Mouse (Mus musculus) kidney, postnatal 14 days (tissue): ENCODE measurements around the gene Cysltr2.

Experiments used
- DNase-seq: peaks from one replicate; pipeline ENCODE4 v3.0.0; 2022; ENCODE audit warnings: mixed read lengths

Cysltr2 gene

DNA sequence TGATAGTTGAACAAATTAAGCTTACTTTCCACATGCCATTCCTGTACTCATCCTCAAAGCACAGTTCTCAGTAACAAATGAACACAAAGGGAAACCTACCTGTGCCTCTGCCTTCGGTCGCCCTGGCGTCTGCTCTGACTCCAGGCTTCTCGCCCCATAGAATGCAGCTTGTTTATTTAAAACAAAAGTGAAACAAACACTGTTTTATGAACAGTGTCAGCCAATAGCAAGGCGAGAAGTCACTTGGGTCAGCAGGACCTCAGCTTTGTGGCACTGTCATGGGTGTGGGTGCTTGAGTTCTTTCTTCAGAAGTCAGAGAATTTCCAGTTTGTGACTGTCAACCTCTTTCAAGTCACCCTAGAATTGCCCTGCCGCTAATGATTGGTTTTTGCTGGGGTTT is at the start of gene Cysltr2:
Gene Cysltr2, minus strand, starts transcription at position 178 of the 400 bp plus-strand sequence.
- no peak for DNase-seq

- DNase-seq: peak; percentile 40
Observed at GRCm38 (mm10) chr14:73094802-73095550, 46.1 kb upstream of the Cysltr2 start.

GRCm38 (mm10) chr14:73092871-73093270 is 44.0 kb upstream of the Cysltr2 start:
- DNase-seq: no peak

GRCm38 (mm10) chr14:73088224-73088623 is 39.3 kb upstream of the Cysltr2 start:
- no peak for DNase-seq

DNA sequence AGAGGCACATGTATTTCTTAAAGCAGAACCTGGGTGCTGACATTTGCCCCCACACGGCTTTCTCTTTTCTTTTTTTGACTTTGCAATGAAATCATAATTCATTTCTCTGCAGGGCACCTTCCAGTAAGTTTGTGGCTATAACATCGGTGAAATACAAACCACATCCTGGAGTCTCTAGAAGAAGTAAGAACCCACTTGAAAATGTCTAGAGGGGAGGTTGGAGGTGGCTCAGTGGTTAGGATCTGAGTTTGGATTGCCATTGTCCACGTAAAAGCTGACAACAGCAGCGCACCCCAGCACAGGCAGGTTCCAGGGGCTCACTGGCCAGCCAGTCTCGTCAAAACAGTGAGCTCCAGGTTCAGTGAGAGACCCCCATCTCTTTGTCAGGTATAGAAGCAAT is 38.8 kb upstream of the Cysltr2 start:
- DNase-seq: no peak

DNA sequence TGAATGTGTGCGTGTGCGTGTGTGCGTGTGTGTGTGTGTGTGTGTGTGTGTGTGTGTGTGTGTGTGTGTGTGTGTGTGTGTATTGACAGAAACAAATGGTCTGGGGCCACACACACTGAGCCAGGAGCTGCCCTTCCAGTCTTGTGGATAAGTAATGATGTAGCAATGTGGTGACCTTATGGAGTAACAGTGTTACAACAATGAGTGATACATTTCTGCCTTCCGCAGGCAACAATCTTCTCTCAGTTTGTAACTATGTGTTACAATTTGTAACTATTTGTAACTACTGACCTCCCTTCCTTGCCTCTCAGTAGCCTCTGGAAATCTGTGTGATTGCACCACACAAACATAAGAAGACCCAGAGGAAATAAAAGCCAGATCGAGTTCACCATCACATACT is 38.3 kb upstream of the Cysltr2 start:
- no peak for DNase-seq

DNA sequence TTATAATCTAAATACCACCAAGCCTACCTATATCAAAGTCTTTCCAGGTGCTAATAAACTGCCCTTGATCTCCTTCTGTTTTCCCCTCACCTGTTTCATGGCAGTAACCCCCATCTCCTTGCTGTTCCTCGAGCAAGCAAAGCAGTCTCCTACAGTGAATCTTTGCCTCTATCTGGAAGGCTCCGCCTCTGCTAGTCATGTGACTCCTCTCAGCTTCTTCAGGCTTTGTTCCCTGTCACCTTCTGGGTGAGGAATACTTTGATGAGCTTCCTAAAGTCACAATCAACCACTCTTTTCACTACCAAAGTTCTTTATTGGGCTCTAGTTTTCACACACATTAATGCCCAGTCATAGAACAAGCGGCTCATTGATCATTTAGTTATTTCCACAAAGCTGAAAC is 37.5 kb upstream of the Cysltr2 start:
- DNase-seq: no peak

DNA sequence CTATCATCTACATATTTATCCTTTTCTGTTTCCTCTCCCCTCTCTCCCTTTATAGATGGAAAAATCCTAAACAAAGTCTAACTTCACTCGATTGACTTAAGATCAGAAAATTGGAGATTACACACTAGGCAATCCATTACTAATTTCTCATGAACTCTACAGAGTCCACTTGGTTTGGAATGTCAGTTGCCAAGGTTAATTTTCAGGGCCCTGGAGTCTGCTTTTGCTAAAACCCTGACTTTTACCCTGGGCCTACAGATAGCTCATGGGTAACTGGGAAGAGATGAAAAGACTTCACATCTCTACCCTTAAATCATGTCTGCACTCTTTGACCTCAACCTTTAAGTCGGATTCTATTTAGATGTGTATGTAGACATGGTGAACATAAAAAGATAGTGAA is 34.6 kb upstream of the Cysltr2 start:
- DNase-seq: no peak

DNA sequence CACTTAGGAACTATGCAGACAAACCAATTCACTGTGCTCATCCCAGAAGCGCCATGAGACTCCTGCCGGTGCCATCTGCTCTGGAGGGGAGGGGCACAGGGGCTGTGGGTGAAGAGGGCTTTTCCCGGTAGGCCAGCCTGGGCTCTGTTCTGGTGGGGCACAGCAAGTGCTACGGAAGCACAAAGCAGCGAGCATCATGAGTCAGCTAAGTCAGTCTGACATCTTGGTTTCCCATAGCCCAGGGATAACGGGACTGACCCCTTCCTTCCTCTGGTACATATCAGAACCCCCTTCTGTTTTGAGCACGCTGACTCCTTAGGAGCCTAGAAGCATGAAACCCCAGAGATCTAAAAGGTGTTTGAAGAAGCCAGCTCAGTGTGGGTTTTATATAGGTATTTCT is 15.5 kb upstream of the Cysltr2 start:
- no peak for DNase-seq

- no peak for DNase-seq
Observed at GRCm38 (mm10) chr14:73058755-73059154, 9.8 kb upstream of the Cysltr2 start.

- DNase-seq: peak; percentile 6
Observed at GRCm38 (mm10) chr14:73057764-73058163, 8.8 kb upstream of the Cysltr2 start.

DNA sequence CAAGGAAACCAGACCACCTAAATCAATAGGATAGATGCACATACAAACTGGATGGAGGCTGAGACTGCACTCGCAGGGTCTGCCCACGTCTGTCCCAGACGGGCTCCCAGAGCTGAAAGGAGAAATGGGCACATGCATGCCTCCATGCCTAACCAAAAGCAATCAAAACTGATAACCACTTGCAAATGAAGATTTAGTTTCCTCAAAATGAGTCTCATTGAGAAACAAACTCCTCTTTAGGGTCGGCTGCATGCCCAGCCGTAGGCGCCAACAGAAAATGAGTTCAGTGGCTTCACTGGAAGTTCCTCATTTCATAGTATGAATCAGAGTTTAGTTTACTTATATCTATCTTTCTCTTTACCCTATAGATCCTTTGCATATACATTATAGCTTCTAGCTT is 7.9 kb upstream of the Cysltr2 start:
- no peak for DNase-seq

- DNase-seq: no peak
Observed at GRCm38 (mm10) chr14:73045199-73045928, 3.5 kb downstream of the Cysltr2 start.

GRCm38 (mm10) chr14:73041689-73042088 is 7.2 kb downstream of the Cysltr2 start:
- no peak for DNase-seq

GRCm38 (mm10) chr14:73033290-73033689 is 15.6 kb downstream of the Cysltr2 start:
- no peak for DNase-seq

DNA sequence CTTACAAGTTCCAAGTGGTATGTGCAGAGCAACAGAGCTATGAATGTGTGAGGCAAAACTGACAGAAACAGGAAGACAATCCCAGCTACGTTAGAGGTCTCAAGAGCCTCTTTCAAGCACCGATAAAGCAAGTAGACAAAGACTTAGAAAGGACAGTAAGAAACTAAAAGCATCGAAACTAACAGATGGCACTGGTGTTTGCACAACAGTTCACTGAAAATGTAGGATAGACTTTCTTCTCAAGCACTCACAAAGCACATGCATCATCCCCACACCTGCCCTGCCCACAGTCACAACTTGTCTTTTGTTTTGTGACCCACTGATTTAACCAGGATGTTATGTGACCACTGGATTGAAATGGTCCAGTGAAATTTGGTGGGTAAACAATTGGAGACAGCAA is 17.7 kb downstream of the Cysltr2 start:
- no peak for DNase-seq

GRCm38 (mm10) chr14:73017272-73017671 is 31.6 kb downstream of the Cysltr2 start:
- peak; percentile 28 for DNase-seq

DNA sequence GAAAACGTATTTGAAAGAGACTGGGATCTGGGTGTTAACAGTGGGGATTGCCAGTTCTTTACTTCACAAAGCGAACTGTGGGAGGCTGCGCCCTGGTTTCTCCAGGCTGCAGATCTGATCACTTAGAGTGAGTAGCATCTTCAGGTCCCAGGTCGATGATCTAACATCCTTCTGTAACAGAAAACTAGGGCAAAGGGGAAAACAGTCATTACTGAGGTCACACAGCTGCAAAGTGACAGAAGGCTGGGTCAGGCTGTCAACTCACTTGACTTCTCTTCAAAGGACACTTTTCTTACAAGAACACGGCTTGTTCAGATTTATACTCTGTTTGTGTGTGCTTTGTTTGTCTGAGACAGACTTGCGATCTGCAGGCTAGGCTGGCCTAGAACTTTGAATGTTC is 33.5 kb downstream of the Cysltr2 start:
- DNase-seq: no peak

- no peak for DNase-seq
Observed at GRCm38 (mm10) chr14:73013723-73014544, 35.0 kb downstream of the Cysltr2 start.

- no peak for DNase-seq
Observed at GRCm38 (mm10) chr14:73001814-73002213, 47.1 kb downstream of the Cysltr2 start.

DNA sequence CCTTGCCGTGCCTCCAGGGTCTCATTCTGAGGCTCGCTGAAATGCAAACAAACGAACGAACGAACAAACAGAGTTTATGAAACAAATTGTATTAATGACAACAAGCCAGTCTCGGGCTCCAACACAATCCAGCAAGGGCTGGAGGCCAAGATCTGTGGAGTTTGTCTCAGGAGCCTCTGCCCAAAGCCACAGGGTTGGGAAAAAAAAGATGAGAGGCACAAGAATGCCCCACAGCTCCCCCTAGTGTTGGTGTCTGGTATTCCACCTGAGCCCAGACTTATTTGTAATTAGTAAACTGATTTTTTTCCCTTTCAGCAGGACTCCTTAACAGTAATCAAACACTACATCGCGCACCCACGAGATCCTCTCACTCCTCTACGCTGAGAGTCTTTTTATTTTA is 48.6 kb downstream of the Cysltr2 start:
- DNase-seq: peak; percentile 71

- no peak for DNase-seq
Observed at GRCm38 (mm10) chr14:72998111-72998510, 50.8 kb downstream of the Cysltr2 start.

GRCm38 (mm10) chr14:72986044-72986443 is 62.9 kb downstream of the Cysltr2 start:
- no peak for DNase-seq

DNA sequence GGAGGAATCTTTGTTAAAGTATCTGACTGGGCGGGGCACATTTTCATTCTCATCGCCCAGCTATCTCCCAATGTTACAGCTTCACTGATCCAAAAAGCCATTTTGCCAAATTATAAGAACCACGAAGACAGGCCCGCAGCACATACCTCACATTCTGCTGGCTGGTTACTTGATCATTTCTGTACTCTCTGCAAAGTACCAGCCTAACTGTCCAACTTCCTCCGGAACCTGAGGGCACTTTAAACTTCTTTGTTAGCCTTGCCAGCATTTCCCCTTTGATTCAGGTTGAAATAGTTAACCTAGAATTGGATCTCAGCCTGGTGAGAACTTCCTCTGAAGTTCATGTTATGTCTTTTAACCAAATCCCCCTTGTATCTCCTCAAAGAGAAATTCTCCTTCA is 63.8 kb downstream of the Cysltr2 start:
- DNase-seq: no peak
